Mouse (Mus musculus) c-Kit-positive CD71-positive TER-119-negative erythroid progenitor cells, embryonic 14.5 days (primary cell): Measurements from ENCODE around the gene Rtf2.

Source experiments
- DNase-seq: peaks from one replicate; pipeline ENCODE4 v3.0.0-alpha.2; 2013; ENCODE audit warnings: low read depth

Gene Rtf2

GRCm38 (mm10) chr2:172483766-172484413 lies 43.5 kb downstream of the Rtf2 start:
- no peak for DNase-seq

DNA sequence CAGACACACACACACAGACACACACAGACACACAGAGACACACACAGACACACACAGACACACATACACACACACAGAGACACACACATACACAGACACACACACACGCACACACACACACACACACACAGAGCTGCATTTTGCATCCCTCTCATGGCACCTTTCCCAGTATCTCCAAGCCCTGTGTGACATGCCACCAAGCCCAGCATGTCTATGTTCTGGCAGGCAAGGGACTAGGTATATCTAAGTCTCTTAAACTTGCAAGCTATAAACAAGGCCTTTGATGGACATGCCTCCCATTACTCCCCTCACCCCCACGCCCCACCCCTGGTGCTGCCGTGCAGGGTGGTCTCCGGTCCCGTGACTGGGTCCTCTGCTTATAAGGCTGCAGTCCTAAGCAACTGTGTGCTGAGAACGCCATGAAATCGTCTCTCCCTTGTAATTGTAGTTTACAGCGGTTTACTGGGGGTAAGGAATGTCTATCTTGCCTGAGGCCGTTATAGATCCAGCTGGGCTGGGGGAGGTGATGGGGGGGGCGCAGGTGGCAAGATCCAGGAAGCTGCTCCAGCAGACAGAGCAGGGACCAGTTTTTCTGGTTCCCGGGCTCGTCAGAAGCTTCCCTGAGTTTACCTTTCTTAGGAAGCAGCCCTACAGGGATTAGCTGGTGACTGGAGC lies 44.5 kb downstream of the Rtf2 start:
- DNase-seq: no peak

- no peak for DNase-seq
Measured at GRCm38 (mm10) chr2:172496736-172497345, 56.5 kb downstream of the Rtf2 start.

DNA sequence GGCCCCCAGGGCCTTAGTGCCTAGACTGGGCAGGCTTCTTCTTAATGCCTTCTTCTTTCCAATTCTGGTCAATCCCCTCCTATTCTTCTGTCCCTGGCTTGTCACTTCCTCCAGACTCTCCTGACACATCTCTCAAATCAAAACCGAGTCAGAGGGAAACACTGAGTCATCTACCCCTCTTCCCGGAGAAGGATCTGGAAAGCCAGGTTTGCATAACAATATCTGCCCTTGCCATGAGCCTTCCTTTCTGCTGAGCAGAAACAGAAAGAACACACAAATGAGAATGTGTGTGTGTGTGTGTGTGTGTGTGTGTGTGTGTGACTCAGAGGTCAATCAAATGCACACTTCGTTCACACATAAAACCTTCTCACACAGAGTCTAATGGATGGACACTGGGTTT lies 58.5 kb downstream of the Rtf2 start:
- no peak for DNase-seq

DNA sequence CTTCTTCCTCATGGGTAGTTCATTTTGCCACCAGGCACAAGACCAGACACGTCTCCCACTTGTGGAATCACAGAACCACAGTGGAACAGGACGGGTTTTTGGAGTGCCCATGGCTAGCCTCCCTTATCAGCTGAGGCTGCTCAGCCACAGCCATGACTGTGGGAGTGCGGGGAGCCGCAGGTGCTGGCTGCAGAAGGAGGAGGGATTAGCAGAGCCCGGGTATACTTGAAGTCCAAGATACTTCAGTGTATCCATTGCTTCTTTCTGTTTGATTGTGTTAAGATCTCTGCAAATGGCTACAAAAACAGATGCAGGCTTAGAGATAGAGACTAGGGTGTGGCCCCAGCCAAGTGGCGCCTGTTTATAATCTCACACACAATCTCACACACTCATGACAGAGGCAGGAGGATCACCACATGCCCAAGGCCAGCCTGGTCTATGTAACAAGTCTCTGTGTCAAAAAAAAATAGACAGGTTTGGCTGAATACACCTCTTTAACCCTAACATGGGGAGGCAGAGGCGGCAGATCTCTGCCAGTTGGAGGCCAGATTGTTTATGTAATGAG lies 60.5 kb downstream of the Rtf2 start:
- peak; percentile 5 for DNase-seq

GRCm38 (mm10) chr2:172501341-172501740 lies 61.0 kb downstream of the Rtf2 start:
- DNase-seq: peak; percentile 14

DNA sequence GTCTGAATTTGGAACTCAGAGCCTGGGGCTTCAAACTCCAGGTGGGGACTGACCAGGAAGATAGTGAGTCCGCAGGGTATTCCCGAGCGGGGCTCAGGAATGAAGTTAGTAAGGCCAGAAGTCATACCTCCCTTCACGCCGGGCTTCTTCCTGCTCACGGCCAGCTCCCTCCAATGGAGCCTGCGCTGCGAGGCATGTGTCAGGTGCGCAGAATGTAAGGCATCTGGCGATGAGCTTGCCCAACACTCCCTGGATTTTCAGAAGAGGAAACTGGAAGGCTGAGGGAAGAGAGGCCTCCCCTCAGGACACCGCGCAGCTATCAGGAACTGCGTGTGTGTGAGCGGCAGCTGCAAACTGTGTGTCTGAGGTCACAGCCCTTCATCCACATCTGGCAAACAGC lies 61.8 kb downstream of the Rtf2 start:
- no peak for DNase-seq

DNA sequence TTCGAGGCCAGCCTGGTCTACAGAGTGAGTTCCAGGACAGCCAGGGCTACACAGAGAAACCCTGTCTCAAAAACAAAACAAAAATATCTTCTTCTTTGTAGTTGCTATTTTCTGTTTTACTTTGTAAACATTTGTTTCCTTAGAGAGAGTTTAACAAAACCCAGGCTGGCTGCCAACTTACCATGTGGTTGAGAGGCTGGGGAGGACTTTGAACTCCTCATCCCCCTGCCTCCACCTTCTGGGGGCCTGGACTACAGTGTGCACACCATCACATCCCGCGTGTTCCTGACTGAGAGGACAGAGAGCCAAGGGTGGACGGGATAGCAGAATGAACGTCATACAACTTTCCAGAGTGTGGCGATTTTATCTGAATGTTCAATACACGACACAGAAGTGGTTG lies 65.8 kb downstream of the Rtf2 start:
- DNase-seq: no peak

- DNase-seq: no peak
Measured at GRCm38 (mm10) chr2:172510056-172510712, 69.8 kb downstream of the Rtf2 start.

DNA sequence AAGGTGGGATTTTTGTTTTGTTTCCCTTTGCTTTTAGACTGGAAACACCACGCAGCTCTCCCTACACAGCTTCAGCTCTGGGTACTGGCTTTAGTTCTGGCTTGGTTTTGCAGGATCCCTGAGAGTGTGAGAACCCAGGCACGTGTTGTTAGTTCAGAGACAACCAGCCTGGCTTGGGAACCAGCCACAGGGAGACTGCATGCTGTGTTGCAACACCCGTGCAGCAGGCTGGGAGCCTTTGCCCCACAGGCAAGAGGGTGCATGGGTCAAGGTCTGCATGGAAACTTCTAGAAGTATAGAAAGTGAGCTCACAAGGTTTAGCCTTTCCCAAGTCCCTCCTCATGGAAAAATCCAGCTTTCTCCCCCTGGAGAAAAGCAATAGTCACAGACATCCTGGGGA lies 70.5 kb downstream of the Rtf2 start:
- no peak for DNase-seq

DNA sequence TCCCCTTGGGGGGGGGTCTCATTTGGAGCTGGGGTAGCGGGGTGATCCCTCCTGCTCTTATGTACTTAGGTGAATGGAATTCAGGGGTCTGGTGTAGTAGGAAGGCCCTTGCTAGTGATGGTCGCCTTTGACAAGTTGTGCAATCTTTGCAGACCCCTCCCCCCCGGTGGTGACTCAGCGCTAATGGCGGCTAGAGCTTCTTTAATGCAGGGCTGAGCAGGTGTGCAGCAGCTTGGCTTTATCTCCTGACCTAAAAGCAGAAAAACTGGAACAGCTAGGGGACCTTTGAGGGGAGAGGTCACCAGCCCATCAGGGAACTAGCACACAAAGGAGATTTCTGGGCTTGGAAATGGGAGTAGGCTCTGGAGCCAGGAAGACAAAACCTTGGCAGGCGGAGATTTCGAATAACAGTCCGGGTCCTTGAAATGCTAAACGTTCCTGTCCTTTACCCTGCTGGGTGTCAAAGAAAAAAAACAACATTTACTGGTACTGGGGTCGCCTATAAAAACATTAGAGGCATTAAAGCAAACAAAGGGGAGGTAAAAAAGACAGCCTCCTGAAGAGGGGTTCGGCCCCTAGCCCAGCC lies 76.1 kb downstream of the Rtf2 start:
- no peak for DNase-seq
